In genomic region chr17:53569829-53570228, GRCm38 (mm10) we compare ENCODE assay signal across 8 mouse cellular contexts. TPM values are rescaled to one million over a fixed set of nuclear protein-coding genes. Genes with fewer than 3 reads are reported as not detected.
DNase-seq lines count a peak whose midpoint lies in the region; ATAC-seq lines count a peak whose summit lies in the region.

No protein-coding gene starts in this region.

- H3K27ac ChIP-seq in hindbrain, embryonic 11.5 days (ENCODE audit: low read depth, low read length): no peak overlapping the region
- H3K27ac ChIP-seq in hindbrain, embryonic 10.5 days: no peak overlapping the region
- no peak overlapping the region for H3K27ac ChIP-seq in forebrain, embryonic 16.5 days (ENCODE audit: low read length)
- H3K27ac ChIP-seq in hindbrain, embryonic 13.5 days: peak overlapping the region; percentile 45; the same call in 1 of the 2 replicates
- H3K27ac ChIP-seq in midbrain, embryonic 12.5 days (replicated peaks): no peak overlapping the region

- no peaks in the 10 kb centered on the region for H3K27me3 ChIP-seq in hindbrain, embryonic 11.5 days (ENCODE audit: control insufficient read depth, insufficient read depth, low read length)
- H3K27me3 ChIP-seq in hindbrain, embryonic 10.5 days (ENCODE audit: insufficient read depth, poor library complexity, severe bottlenecking): no peaks in the 10 kb centered on the region
- H3K27me3 ChIP-seq in forebrain, embryonic 16.5 days (replicated peaks; ENCODE audit: control insufficient read depth, insufficient read depth, low read length): no peaks in the 10 kb centered on the region
- H3K27me3 ChIP-seq in hindbrain, embryonic 13.5 days: no peaks in the 10 kb centered on the region
- H3K27me3 ChIP-seq in midbrain, embryonic 12.5 days: no peaks in the 10 kb centered on the region
- H3K27me3 ChIP-seq in splenic B cell, adult 2 months (ENCODE audit: control insufficient read depth, insufficient read depth, low read length, poor library complexity, severe bottlenecking): no peaks in the 10 kb centered on the region

- no peaks in the 10 kb centered on the region for H3K9me3 ChIP-seq in hindbrain, embryonic 11.5 days (ENCODE audit: control insufficient read depth, low read length)
- H3K9me3 ChIP-seq in hindbrain, embryonic 10.5 days: no peaks in the 10 kb centered on the region
- no peaks in the 10 kb centered on the region for H3K9me3 ChIP-seq in forebrain, embryonic 16.5 days (ENCODE audit: control insufficient read depth, low read length)
- H3K9me3 ChIP-seq in hindbrain, embryonic 13.5 days: no peaks in the 10 kb centered on the region
- no peaks in the 10 kb centered on the region for H3K9me3 ChIP-seq in midbrain, embryonic 12.5 days

- no peak overlapping the region for H3K9ac ChIP-seq in hindbrain, embryonic 11.5 days (ENCODE audit: low read depth, low read length)
- H3K9ac ChIP-seq in forebrain, embryonic 16.5 days (replicated peaks; ENCODE audit: low read depth, low read length): no peak overlapping the region
- H3K9ac ChIP-seq in hindbrain, embryonic 13.5 days: no peak overlapping the region
- H3K9ac ChIP-seq in midbrain, embryonic 12.5 days (replicated peaks): no peak overlapping the region

- ATAC-seq in hindbrain, embryonic 11.5 days (ENCODE audit: low FRiP score): no peak
- no peak for ATAC-seq in forebrain, embryonic 16.5 days
- ATAC-seq in hindbrain, embryonic 13.5 days (ENCODE audit: low FRiP score): no peak
- no peak for ATAC-seq in midbrain, embryonic 12.5 days (ENCODE audit: low FRiP score, low read depth)

- DNase-seq in hindbrain, embryonic 11.5 days (ENCODE audit: low spot score): peak; percentile 39
- no peak for DNase-seq in hindbrain, embryonic 10.5 days (ENCODE audit: low spot score)
- DNase-seq in brain, adult 2 months (ENCODE audit: low read depth, low spot score): peak; percentile 65
- DNase-seq in left cerebral cortex, postnatal 25 days (ENCODE audit: low spot score in 2 of 2): peak; percentile 18 to 21
- DNase-seq in splenic B cell, adult 2 months (ENCODE audit: low read depth, low spot score): peak; percentile 77

- H3K4me2 ChIP-seq in hindbrain, embryonic 11.5 days (replicated peaks; ENCODE audit: low read depth, low read length): no peak overlapping the region
- peak overlapping the region; percentile 32 for H3K4me2 ChIP-seq in forebrain, embryonic 16.5 days (ENCODE audit: low read length)
- H3K4me2 ChIP-seq in hindbrain, embryonic 13.5 days: peak overlapping the region; percentile 78
- peak overlapping the region; percentile 31 for H3K4me2 ChIP-seq in midbrain, embryonic 12.5 days (replicated peaks)

- H3K4me3 ChIP-seq in hindbrain, embryonic 11.5 days (ENCODE audit: low read depth, low read length): no peak overlapping the region
- H3K4me3 ChIP-seq in hindbrain, embryonic 10.5 days: no peak overlapping the region
- H3K4me3 ChIP-seq in forebrain, embryonic 16.5 days (replicated peaks; ENCODE audit: low read length): peak overlapping the region; percentile 13; the same call in 1 of the 2 replicates
- H3K4me3 ChIP-seq in hindbrain, embryonic 13.5 days: no peak overlapping the region
- H3K4me3 ChIP-seq in midbrain, embryonic 12.5 days: no peak overlapping the region

- peaks cover 3% of the 10 kb centered on the region for H3K4me1 ChIP-seq in hindbrain, embryonic 11.5 days (replicated peaks; ENCODE audit: control insufficient read depth, insufficient read depth, low read length)
- H3K4me1 ChIP-seq in hindbrain, embryonic 10.5 days (replicated peaks): peaks cover 31% of the 10 kb centered on the region
- H3K4me1 ChIP-seq in forebrain, embryonic 16.5 days (replicated peaks; ENCODE audit: control insufficient read depth, insufficient read depth, low read length): peaks cover 29% of the 10 kb centered on the region
- H3K4me1 ChIP-seq in hindbrain, embryonic 13.5 days (replicated peaks): peaks cover 34% of the 10 kb centered on the region
- H3K4me1 ChIP-seq in midbrain, embryonic 12.5 days: peaks cover 31% of the 10 kb centered on the region

- 60% methylated on average over 6 of the region's 6 CpGs for WGBS in hindbrain, embryonic 11.5 days
- 61% methylated on average over 6 of the region's 6 CpGs for WGBS in hindbrain, embryonic 10.5 days
- WGBS in forebrain, embryonic 16.5 days: 35% methylated on average over 6 of the region's 6 CpGs
- 51% methylated on average over 6 of the region's 6 CpGs for WGBS in hindbrain, embryonic 13.5 days
- WGBS in midbrain, embryonic 12.5 days: 57% methylated on average over 6 of the region's 6 CpGs

- intact Hi-C loops in left cerebral cortex, postnatal 25 days (cut with DNase I): loop anchor here (5.0 kb wide), 2 partner anchors 58 to 87 kb away; no protein-coding TSS in a partner anchor

- no peaks in the 10 kb centered on the region for H3K36me3 ChIP-seq in hindbrain, embryonic 11.5 days (ENCODE audit: control insufficient read depth, insufficient read depth, low read length)
- no peaks in the 10 kb centered on the region for H3K36me3 ChIP-seq in hindbrain, embryonic 10.5 days
- H3K36me3 ChIP-seq in forebrain, embryonic 16.5 days (ENCODE audit: control insufficient read depth, insufficient read depth): no peaks in the 10 kb centered on the region
- no peaks in the 10 kb centered on the region for H3K36me3 ChIP-seq in hindbrain, embryonic 13.5 days
- H3K36me3 ChIP-seq in midbrain, embryonic 12.5 days: no peaks in the 10 kb centered on the region
- no peaks in the 10 kb centered on the region for H3K36me3 ChIP-seq in splenic B cell, adult 2 months (ENCODE audit: control insufficient read depth, insufficient read depth, low read length, poor library complexity, severe bottlenecking)

RNA-seq across cellular contexts. Expression of gene Kat2b, which starts 3.2 kb away (rescaled TPM):
- polyA plus RNA-seq in hindbrain, embryonic 11.5 days (2014; fragmentation: Nextera tagmentation; extraction: Ambion mirVana): 4.4 and 9.6 TPM in 2 replicates
- 2.5 TPM in 2 replicates for polyA plus RNA-seq in hindbrain, embryonic 10.5 days (2016; fragmentation: Nextera tagmentation; extraction: Ambion mirVana)
- polyA plus RNA-seq in forebrain, embryonic 16.5 days (2015; fragmentation: Nextera tagmentation; extraction: Ambion mirVana): 6.0 and 6.2 TPM in 2 replicates
- polyA plus RNA-seq in hindbrain, embryonic 13.5 days (2015; fragmentation: Nextera tagmentation; extraction: Ambion mirVana): 8.5 and 8.9 TPM in 2 replicates
- 10 to 100 TPM; 15.5 to 22.0 TPM for total RNA-seq in left cerebral cortex, postnatal 25 days (2021)
- polyA plus RNA-seq in midbrain, embryonic 12.5 days (2016; fragmentation: Nextera tagmentation; extraction: Ambion mirVana): 8.6 and 9.2 TPM in 2 replicates

RNA-seq across cellular contexts. Expression of gene Pp2d1, which starts 30.6 kb away (rescaled TPM):
- 0.56 and 0.77 TPM in 2 replicates for polyA plus RNA-seq in hindbrain, embryonic 11.5 days (2014; fragmentation: Nextera tagmentation; extraction: Ambion mirVana)
- polyA plus RNA-seq in hindbrain, embryonic 10.5 days (2016; fragmentation: Nextera tagmentation; extraction: Ambion mirVana): 0.18 and 0.29 TPM in 2 replicates
- 0.25 and 0.51 TPM in 2 replicates for polyA plus RNA-seq in forebrain, embryonic 16.5 days (2015; fragmentation: Nextera tagmentation; extraction: Ambion mirVana)
- 0.39 and 0.43 TPM in 2 replicates for polyA plus RNA-seq in hindbrain, embryonic 13.5 days (2015; fragmentation: Nextera tagmentation; extraction: Ambion mirVana)
- not detected for total RNA-seq in left cerebral cortex, postnatal 25 days (2021)
- polyA plus RNA-seq in midbrain, embryonic 12.5 days (2016; fragmentation: Nextera tagmentation; extraction: Ambion mirVana): 0.40 and 0.58 TPM in 2 replicates
